In genomic region chr5:104096078-104096938, GRCm38 (mm10) we compare ENCODE assay signal across 11 mouse cellular contexts. TPM values are rescaled to one million over a fixed set of nuclear protein-coding genes. Genes with fewer than 3 reads are reported as not detected.
DNase-seq lines count a peak whose midpoint lies in the region; ATAC-seq and TF ChIP-seq lines count a peak whose summit lies in the region.
"Had no signal": no experiment of that assay in that cellular context is flagged by ENCODE, and none has a peak within 500 bp of the region (broad histone marks: within the 10 kb centered on the region; RNA-seq: fewer than 3 reads in every experiment).

No protein-coding gene starts in this region.

- H3K4me1 ChIP-seq in heart, embryonic 14.5 days (ENCODE audit: control insufficient read depth in 2 of 2, insufficient read depth in 2 of 2, low read length in 2 of 2) = peaks cover 6% of the 10 kb centered on the region in 2 experiments
- H3K4me1 ChIP-seq in stomach, embryonic 14.5 days (ENCODE audit: control insufficient read depth, insufficient read depth, low read length) = peaks cover 7% of the 10 kb centered on the region
- no peaks in the 10 kb centered on the region for H3K4me1 ChIP-seq in midbrain, postnatal 0 days (ENCODE audit: insufficient read depth, low read length)

- no peak for TF ChIP-seq CTCF in left cerebral cortex, adult 2 months (IDR thresholded peaks at IDR 0.05)
- no peak for TF ChIP-seq CTCF in midbrain, postnatal 0 days (IDR thresholded peaks at IDR 0.05)

- 60% methylated on average over 16 of the region's 16 CpGs for WGBS in heart, embryonic 14.5 days
- 42% methylated on average over 16 of the region's 16 CpGs for WGBS in stomach, embryonic 14.5 days
- WGBS in midbrain, postnatal 0 days = 78% methylated on average over 16 of the region's 16 CpGs

- peak overlapping the region; percentile 28 for H3K4me2 ChIP-seq in heart, embryonic 14.5 days (ENCODE audit: low read length)
- peak overlapping the region; percentile 13; the same call in 1 of the 2 replicates for H3K4me2 ChIP-seq in stomach, embryonic 14.5 days (replicated peaks; ENCODE audit: low read depth, low read length)
- H3K4me2 ChIP-seq in midbrain, postnatal 0 days (ENCODE audit: low read depth, low read length, poor library complexity, severe bottlenecking) = no peak overlapping the region

- no peak overlapping the region for H3K4me3 ChIP-seq in left cerebral cortex, adult 2 months
- H3K4me3 ChIP-seq in heart, embryonic 14.5 days (ENCODE audit: control insufficient read depth in 1 of 2, insufficient read depth in 1 of 2, low read depth in 1 of 2, low read length in 2 of 2) = no peak overlapping the region
- no peak overlapping the region for H3K4me3 ChIP-seq in stomach, embryonic 14.5 days (ENCODE audit: low read depth, low read length)
- H3K4me3 ChIP-seq in midbrain, postnatal 0 days (ENCODE audit: low read depth, low read length) = no peak overlapping the region

- H3K9me3 ChIP-seq in heart, embryonic 14.5 days (ENCODE audit: control insufficient read depth, low read length) = no peaks in the 10 kb centered on the region
- no peaks in the 10 kb centered on the region for H3K9me3 ChIP-seq in stomach, embryonic 14.5 days (ENCODE audit: control insufficient read depth, low read depth, low read length)
- no peaks in the 10 kb centered on the region for H3K9me3 ChIP-seq in midbrain, postnatal 0 days (ENCODE audit: low read length)

- ATAC-seq in heart, embryonic 14.5 days (ENCODE audit: insufficient number of reproducible peaks, insufficient read depth, low FRiP score, low read depth) = 0 out of 2 replicates have a peak, but pooled peaks have one; percentile 39
- peak; percentile 75; the same call in 1 of the 2 replicates for ATAC-seq in stomach, embryonic 14.5 days (ENCODE audit: insufficient number of reproducible peaks, insufficient read depth, low FRiP score, low read depth)
- ATAC-seq in midbrain, postnatal 0 days (ENCODE audit: low FRiP score) = no peak

- intact Hi-C loops in left cerebral cortex, adult 2 months (cut with DNase I) = no loop called here
- intact Hi-C loops in left cerebral cortex, postnatal 4 days (cut with DNase I) = no loop called here

- no peak for DNase-seq in left cerebral cortex, adult 2 months (ENCODE audit: extremely low spot score in 1 of 2, low spot score in 2 of 2)
- DNase-seq in left cerebral cortex, postnatal 4 days = no peak
- DNase-seq in kidney, postnatal 36 days = peak; percentile 27 to 65
- no peak for DNase-seq in midbrain, postnatal 0 days (ENCODE audit: low spot score)
- DNase-seq in urinary bladder, postnatal 25 days (ENCODE audit: low spot score) = no peak
- DNase-seq in thymus, postnatal 4 days = no peak

- no peak overlapping the region for H3K9ac ChIP-seq in heart, embryonic 14.5 days (ENCODE audit: low read length)
- H3K9ac ChIP-seq in stomach, embryonic 14.5 days (replicated peaks; ENCODE audit: low read depth, low read length) = no peak overlapping the region
- H3K9ac ChIP-seq in midbrain, postnatal 0 days (replicated peaks; ENCODE audit: low read length, poor library complexity, severe bottlenecking) = no peak overlapping the region

- H3K27ac ChIP-seq in left cerebral cortex, adult 2 months = peak overlapping the region; percentile 58
- 0 out of 4 replicates have a peak overlapping the region, but pooled peaks have one; percentile 2 for H3K27ac ChIP-seq in heart, embryonic 14.5 days (replicated peaks in 1 of 2; ENCODE audit: control insufficient read depth in 1 of 2, insufficient read depth in 1 of 2, low read depth in 2 of 2, low read length in 2 of 2)
- peak overlapping the region; percentile 91 for H3K27ac ChIP-seq in stomach, embryonic 14.5 days (ENCODE audit: low read length)
- H3K27ac ChIP-seq in midbrain, postnatal 0 days (ENCODE audit: low read depth, low read length) = no peak overlapping the region; the same call in 1 of the 2 replicates

- no peaks in the 10 kb centered on the region for H3K27me3 ChIP-seq in heart, embryonic 14.5 days (ENCODE audit: control insufficient read depth, insufficient read depth, low read length)
- H3K27me3 ChIP-seq in stomach, embryonic 14.5 days (ENCODE audit: control insufficient read depth, insufficient read depth, low read length) = no peaks in the 10 kb centered on the region
- no peaks in the 10 kb centered on the region for H3K27me3 ChIP-seq in midbrain, postnatal 0 days (ENCODE audit: insufficient read depth, low read length)

- H3K36me3 ChIP-seq in heart, embryonic 14.5 days (ENCODE audit: control insufficient read depth, insufficient read depth, low read length) = no peaks in the 10 kb centered on the region
- 0 out of 2 replicates have a peak, but pooled peaks cover 7% of the 10 kb centered on the region for H3K36me3 ChIP-seq in stomach, embryonic 14.5 days (ENCODE audit: control insufficient read depth, insufficient read depth, low read length)
- H3K36me3 ChIP-seq in midbrain, postnatal 0 days (ENCODE audit: insufficient read depth, low read length) = peaks cover 4% of the 10 kb centered on the region; the same call in 1 of the 2 replicates

RNA-seq across cellular contexts. Expression of gene Sparcl1, which starts 17.2 kb away (rescaled TPM):
- total RNA-seq in left cerebral cortex, adult 2 months (2021) = 1,000 to 10,000 TPM; 1,525 to 1,546 TPM
- 100 to 1,000 TPM; 465 to 498 TPM for total RNA-seq in left cerebral cortex, postnatal 4 days (2021)
- polyA plus RNA-seq in heart, embryonic 14.5 days (2014; fragmentation: Nextera tagmentation; extraction: Ambion mirVana) = 77.0 and 85.0 TPM in 2 replicates
- 300 and 320 TPM in 2 replicates for polyA plus RNA-seq in stomach, embryonic 14.5 days (2014; fragmentation: Nextera tagmentation; extraction: Ambion mirVana)
- 438 and 529 TPM in 2 replicates for total RNA-seq in midbrain, postnatal 0 days (2014; rRNA removed)
- polyA plus RNA-seq in midbrain, postnatal 0 days (2015; fragmentation: Nextera tagmentation; extraction: Ambion mirVana) = 358 and 444 TPM in 2 replicates
- total RNA-seq: MEL had no signal

RNA-seq across cellular contexts. Expression of gene Gm17660, which starts 18.9 kb away (rescaled TPM):
- not detected for total RNA-seq in left cerebral cortex, adult 2 months (2021)
- total RNA-seq in left cerebral cortex, postnatal 4 days (2021) = not detected
- 0.49 TPM in 1 of 2 replicates, not detected in the other for polyA plus RNA-seq in heart, embryonic 14.5 days (2014; fragmentation: Nextera tagmentation; extraction: Ambion mirVana)
- polyA plus RNA-seq in stomach, embryonic 14.5 days (2014; fragmentation: Nextera tagmentation; extraction: Ambion mirVana) = 1.3 TPM in 1 of 2 replicates, not detected in the other
- total RNA-seq in midbrain, postnatal 0 days (2014; rRNA removed) = not detected in 2 replicates
- polyA plus RNA-seq in midbrain, postnatal 0 days (2015; fragmentation: Nextera tagmentation; extraction: Ambion mirVana) = 0.83 and 1.1 TPM in 2 replicates
- total RNA-seq: left cerebral cortex, adult 18-20 months; MEL had no signal
- polyA plus RNA-seq: frontal cortex, adult 2 months had no signal

RNA-seq across cellular contexts. Expression of gene Nudt9, which starts 50.2 kb away (rescaled TPM):
- 10 to 100 TPM; 66.1 to 68.4 TPM for total RNA-seq in left cerebral cortex, adult 2 months (2021)
- 10 to 100 TPM; 43.9 to 46.7 TPM for total RNA-seq in left cerebral cortex, postnatal 4 days (2021)
- 48.4 and 53.9 TPM in 2 replicates for polyA plus RNA-seq in heart, embryonic 14.5 days (2014; fragmentation: Nextera tagmentation; extraction: Ambion mirVana)
- polyA plus RNA-seq in stomach, embryonic 14.5 days (2014; fragmentation: Nextera tagmentation; extraction: Ambion mirVana) = 54.8 and 56.9 TPM in 2 replicates
- 48.8 and 48.9 TPM in 2 replicates for total RNA-seq in midbrain, postnatal 0 days (2014; rRNA removed)
- 70.4 and 72.5 TPM in 2 replicates for polyA plus RNA-seq in midbrain, postnatal 0 days (2015; fragmentation: Nextera tagmentation; extraction: Ambion mirVana)

Comparison
In these comparisons a context has a peak if more than half of its experiments do, and no peak if none do; other contexts are left out.
1. DNase-seq: peak in kidney, postnatal 36 days (2 of 2); none in left cerebral cortex, adult 2 months (0 of 2), left cerebral cortex, postnatal 4 days (single experiment), midbrain, postnatal 0 days (single experiment), urinary bladder, postnatal 25 days (single experiment) and thymus, postnatal 4 days (single experiment).